Mouse (Mus musculus) limb, embryonic 15.5 days (tissue): ENCODE data around the gene Ndufb8. TPM values are rescaled to one million over a fixed set of nuclear protein-coding genes. Genes with fewer than 3 reads are reported as not detected.

Experiments used
- ATAC-seq: fragments of 200-750 bp; cut with Nextera tagmentation; 2 replicates; pipeline ENCODE4 v1.8.0; 2017; ENCODE audit warnings: low read depth, moderate TSS enrichment; ENCODE audit not compliant: insufficient number of reproducible peaks, low FRiP score, low TSS enrichment
- H3K27ac ChIP-seq: fragments of 300-500 bp; sonication (generic); 2 replicates; pipeline ENCODE4 v1.5.1; 2015; ENCODE audit warnings: moderate library complexity, mild to moderate bottlenecking, inconsistent platforms
- H3K27me3 ChIP-seq: fragments of 300-500 bp; sonication (generic); 2 replicates; pipeline ENCODE4 v1.6.1; 2015; ENCODE audit warnings: inconsistent platforms
- H3K36me3 ChIP-seq: fragments of 300-500 bp; sonication (generic); 2 replicates; pipeline ENCODE4 v1.6.1; 2015; ENCODE audit warnings: inconsistent platforms
- H3K4me1 ChIP-seq: fragments of 300-500 bp; sonication (generic); 2 replicates; pipeline ENCODE4 v1.6.1; 2015; ENCODE audit warnings: inconsistent platforms
- H3K4me2 ChIP-seq: fragments of 300-500 bp; sonication (generic); 2 replicates; pipeline ENCODE4 v1.6.1; 2015; ENCODE audit warnings: mild to moderate bottlenecking, inconsistent platforms
- H3K4me3 ChIP-seq: fragments of 300-500 bp; sonication (generic); 2 replicates; pipeline ENCODE4 v1.5.1; 2015; ENCODE audit warnings: mild to moderate bottlenecking, inconsistent platforms
- H3K9ac ChIP-seq: fragments of 300-500 bp; sonication (generic); 2 replicates; pipeline ENCODE4 v1.6.1; 2015; ENCODE audit warnings: inconsistent platforms
- H3K9me3 ChIP-seq: fragments of 300-500 bp; sonication (generic); 2 replicates; pipeline ENCODE4 v1.6.1; 2016; ENCODE audit warnings: inconsistent platforms
- WGBS: fragments of 180-500 bp; shearing (Covaris S2); methylation state at CpG from one replicate; pipeline ENCODE4 v1.1.7; 2015; 5-methylcytosine and 5-hydroxymethylcytosine counted together
- polyA plus RNA-seq: library from polyadenylated mRNA; unstranded; fragments of >200 nt; fragmentation: Nextera tagmentation; extraction: Ambion mirVana; gene quantifications from 2 replicates; pipeline ENCODE4 v1.2.1, GENCODE M21; 2015

Gene Ndufb8
- 426 and 467 TPM in 2 replicates for polyA plus RNA-seq

- Histone ChIP-seq H3K36me3 (peaks cover 34% of the 10 kb centered on the region), H3K27ac (peak within 1 kb of the TSS; percentile 48), H3K9ac (peak within 1 kb of the TSS; percentile 87), H3K4me3 (peak within 1 kb of the TSS; percentile 71), H3K4me1 (peaks cover 12% of the 10 kb centered on the region), H3K9me3 (no peaks in the 10 kb centered on the region), H3K27me3 (no peaks in the 10 kb centered on the region), H3K4me2 (peak within 1 kb of the TSS; percentile 76)
- ATAC-seq = peak; percentile 69; the same call in 1 of the 2 replicates
- WGBS = under 1% methylated on average over 50 of the region's 50 CpGs
These were observed at the start of gene Ndufb8 for GRCm38 (mm10) chr19:44554861-44555590. TSS of gene Ndufb8 (minus strand) at chr19:44555440.

- Histone ChIP-seq H3K9ac (no peak overlapping the region), H3K4me3 (no peak overlapping the region), H3K27me3 (peaks cover 3% of the 10 kb centered on the region; the same call in 1 of the 2 replicates), H3K4me1 (no peaks in the 10 kb centered on the region), H3K4me2 (no peak overlapping the region), H3K27ac (no peak overlapping the region), H3K9me3 (no peaks in the 10 kb centered on the region), H3K36me3 (no peaks in the 10 kb centered on the region)
- no peak for ATAC-seq
- WGBS = 94% methylated on average over 14 of the region's 14 CpGs
These were observed 38.9 kb upstream of the Ndufb8 start for GRCm38 (mm10) chr19:44594180-44594579.

GRCm38 (mm10) chr19:44591638-44592037 lies 36.4 kb upstream of the Ndufb8 start:
- H3K9ac ChIP-seq = no peak overlapping the region
- 78% methylated on average over 6 of the region's 6 CpGs for WGBS
- no peak overlapping the region for H3K4me2 ChIP-seq
- H3K27ac ChIP-seq = no peak overlapping the region
- H3K4me3 ChIP-seq = no peak overlapping the region
- no peaks in the 10 kb centered on the region for H3K36me3 ChIP-seq
- H3K27me3 ChIP-seq = peaks cover 10% of the 10 kb centered on the region; the same call in 1 of the 2 replicates
- no peaks in the 10 kb centered on the region for H3K4me1 ChIP-seq
- H3K9me3 ChIP-seq = no peaks in the 10 kb centered on the region
- no peak for ATAC-seq

GRCm38 (mm10) chr19:44590992-44591391 lies 35.8 kb upstream of the Ndufb8 start:
- Histone ChIP-seq H3K9me3 (no peaks in the 10 kb centered on the region), H3K36me3 (no peaks in the 10 kb centered on the region), H3K4me2 (no peak overlapping the region), H3K4me3 (no peak overlapping the region), H3K27me3 (peaks cover 17% of the 10 kb centered on the region; the same call in 1 of the 2 replicates), H3K27ac (no peak overlapping the region), H3K9ac (no peak overlapping the region), H3K4me1 (no peaks in the 10 kb centered on the region)
- no peak for ATAC-seq
- WGBS = 88% methylated on average over 18 of the region's 18 CpGs

GRCm38 (mm10) chr19:44589591-44590223 lies 34.5 kb upstream of the Ndufb8 start:
- H3K27me3 ChIP-seq = peaks cover 27% of the 10 kb centered on the region; the same call in 1 of the 2 replicates
- no peak overlapping the region for H3K27ac ChIP-seq
- no peak overlapping the region for H3K4me3 ChIP-seq
- no peaks in the 10 kb centered on the region for H3K4me1 ChIP-seq
- H3K4me2 ChIP-seq = no peak overlapping the region
- WGBS = 39% methylated on average over 7 of the region's 7 CpGs
- H3K9ac ChIP-seq = no peak overlapping the region
- ATAC-seq = no peak
- no peaks in the 10 kb centered on the region for H3K9me3 ChIP-seq
- no peaks in the 10 kb centered on the region for H3K36me3 ChIP-seq

- peaks cover 43% of the 10 kb centered on the region for H3K27me3 ChIP-seq
These were observed 32.8 kb upstream of the Ndufb8 start for GRCm38 (mm10) chr19:44588036-44588435.

GRCm38 (mm10) chr19:44582638-44583309 lies 27.5 kb upstream of the Ndufb8 start:
- Histone ChIP-seq H3K9ac (no peak overlapping the region), H3K4me2 (no peak overlapping the region), H3K9me3 (no peaks in the 10 kb centered on the region), H3K4me3 (no peak overlapping the region), H3K27me3 (peaks cover 43% of the 10 kb centered on the region), H3K27ac (no peak overlapping the region), H3K4me1 (no peaks in the 10 kb centered on the region), H3K36me3 (no peaks in the 10 kb centered on the region)
- 33% methylated on average over 9 of the region's 9 CpGs for WGBS
- ATAC-seq = peak; percentile 64

More at GRCm38 (mm10) chr19:44588036-44588435, 32.8 kb upstream of the Ndufb8 start:
- Histone ChIP-seq H3K4me2 (no peak overlapping the region), H3K4me1 (no peaks in the 10 kb centered on the region), H3K9ac (no peak overlapping the region), H3K36me3 (no peaks in the 10 kb centered on the region), H3K9me3 (no peaks in the 10 kb centered on the region), H3K4me3 (no peak overlapping the region), H3K27ac (no peak overlapping the region)
- ATAC-seq = no peak
- 41% methylated on average over 4 of the region's 4 CpGs for WGBS

- no peak overlapping the region for H3K4me3 ChIP-seq
- H3K9ac ChIP-seq = no peak overlapping the region
- no peak overlapping the region for H3K4me2 ChIP-seq
- H3K4me1 ChIP-seq = no peaks in the 10 kb centered on the region
- H3K27me3 ChIP-seq = peaks cover 39% of the 10 kb centered on the region
- H3K9me3 ChIP-seq = no peaks in the 10 kb centered on the region
- no peak for ATAC-seq
- H3K36me3 ChIP-seq = no peaks in the 10 kb centered on the region
- no peak overlapping the region for H3K27ac ChIP-seq
- WGBS = 85% methylated on average over 10 of the region's 10 CpGs
These were observed 26.9 kb upstream of the Ndufb8 start for GRCm38 (mm10) chr19:44582103-44582502.

- Histone ChIP-seq H3K9me3 (no peaks in the 10 kb centered on the region), H3K4me1 (no peaks in the 10 kb centered on the region), H3K9ac (no peak overlapping the region), H3K36me3 (peaks cover 28% of the 10 kb centered on the region), H3K4me3 (no peak overlapping the region), H3K4me2 (no peak overlapping the region), H3K27me3 (peaks cover 4% of the 10 kb centered on the region; the same call in 1 of the 2 replicates), H3K27ac (no peak overlapping the region)
- 72% methylated on average over 1 of the region's 1 CpGs for WGBS
- no peak for ATAC-seq
These were observed 22.8 kb upstream of the Ndufb8 start for GRCm38 (mm10) chr19:44578038-44578437.

GRCm38 (mm10) chr19:44576275-44576674 lies 21.0 kb upstream of the Ndufb8 start:
- no peak overlapping the region for H3K4me3 ChIP-seq
- 59% methylated on average over 7 of the region's 7 CpGs for WGBS
- H3K4me2 ChIP-seq = no peak overlapping the region
- H3K4me1 ChIP-seq = no peaks in the 10 kb centered on the region
- ATAC-seq = no peak
- H3K27ac ChIP-seq = no peak overlapping the region
- H3K9me3 ChIP-seq = no peaks in the 10 kb centered on the region
- peaks cover 45% of the 10 kb centered on the region for H3K36me3 ChIP-seq
- H3K27me3 ChIP-seq = peaks cover 3% of the 10 kb centered on the region; the same call in 1 of the 2 replicates
- no peak overlapping the region for H3K9ac ChIP-seq

GRCm38 (mm10) chr19:44567763-44568162 lies 12.5 kb upstream of the Ndufb8 start:
- H3K4me2 ChIP-seq = no peak overlapping the region
- no peak overlapping the region for H3K27ac ChIP-seq
- no peaks in the 10 kb centered on the region for H3K9me3 ChIP-seq
- H3K9ac ChIP-seq = no peak overlapping the region
- peaks cover 74% of the 10 kb centered on the region for H3K36me3 ChIP-seq
- H3K27me3 ChIP-seq = no peaks in the 10 kb centered on the region
- H3K4me3 ChIP-seq = no peak overlapping the region
- H3K4me1 ChIP-seq = peaks cover 24% of the 10 kb centered on the region
- 90% methylated on average over 3 of the region's 3 CpGs for WGBS
- ATAC-seq = no peak

- Histone ChIP-seq H3K36me3 (peaks cover 39% of the 10 kb centered on the region), H3K9ac (no peak overlapping the region), H3K27ac (0 out of 2 replicates have a peak overlapping the region, but pooled peaks have one; percentile 22), H3K27me3 (no peaks in the 10 kb centered on the region), H3K9me3 (no peaks in the 10 kb centered on the region), H3K4me1 (peaks cover 24% of the 10 kb centered on the region), H3K4me3 (peak overlapping the region; percentile 81), H3K4me2 (peak overlapping the region; percentile 70)
- ATAC-seq = no peak
- WGBS = 85% methylated on average over 14 of the region's 14 CpGs
These were observed 8.8 kb upstream of the Ndufb8 start for GRCm38 (mm10) chr19:44564006-44564405.
